Mouse (Mus musculus) frontal cortex, adult (tissue): ENCODE data around the gene Mthfsd.
"Not testable (repeated sequence)": the region's sequence is repeated elsewhere in the genome, so short reads cannot be mapped to it uniquely, and the experiment has no call there.

ENCODE experiments used
- ATAC-seq: cut with Nextera tagmentation; 2 replicates; pipeline ENCODE4 v1.9.2; 2017; ENCODE audit warnings: mild to moderate bottlenecking, moderate library complexity, mixed read lengths; ENCODE audit not compliant: low TSS enrichment

Mthfsd gene

GRCm38 (mm10) chr8:121107668-121108656 is at the start of gene Mthfsd:
Gene Mthfsd, minus strand, starts transcription at chr8:121108392.
- ATAC-seq: peak; percentile 99

GRCm38 (mm10) chr8:121156990-121157491 is 48.8 kb upstream of the Mthfsd start:
- ATAC-seq: no peak

GRCm38 (mm10) chr8:121152394-121152793 is 44.2 kb upstream of the Mthfsd start:
- ATAC-seq: no peak

- ATAC-seq: no peak
Observed at GRCm38 (mm10) chr8:121148573-121149083, 40.4 kb upstream of the Mthfsd start.

GRCm38 (mm10) chr8:121145457-121146134 is 37.4 kb upstream of the Mthfsd start:
- ATAC-seq: not testable (repeated sequence)

GRCm38 (mm10) chr8:121136856-121137255 is 28.7 kb upstream of the Mthfsd start:
- ATAC-seq: no peak

GRCm38 (mm10) chr8:121134512-121134911 is 26.3 kb upstream of the Mthfsd start:
- ATAC-seq: no peak

- no peak for ATAC-seq
Observed at GRCm38 (mm10) chr8:121134102-121134501, 25.9 kb upstream of the Mthfsd start.

GRCm38 (mm10) chr8:121132961-121133513 is 24.8 kb upstream of the Mthfsd start:
- ATAC-seq: no peak

- no peak for ATAC-seq
Observed at GRCm38 (mm10) chr8:121130522-121130921, 22.3 kb upstream of the Mthfsd start.

GRCm38 (mm10) chr8:121129265-121129940 is 21.2 kb upstream of the Mthfsd start:
- no peak for ATAC-seq

- ATAC-seq: no peak
Observed at GRCm38 (mm10) chr8:121128531-121129264, 20.5 kb upstream of the Mthfsd start.

GRCm38 (mm10) chr8:121127756-121128375 is 19.7 kb upstream of the Mthfsd start, which contains the start of gene Foxl1:
Gene Foxl1, plus strand, starts transcription at chr8:121127940.
- no peak for ATAC-seq

- ATAC-seq: no peak
Observed at GRCm38 (mm10) chr8:121127291-121127701, 19.1 kb upstream of the Mthfsd start.

GRCm38 (mm10) chr8:121126694-121127093 is 18.5 kb upstream of the Mthfsd start:
- ATAC-seq: no peak

- no peak for ATAC-seq
Observed at GRCm38 (mm10) chr8:121126191-121126590, 18.0 kb upstream of the Mthfsd start.

- ATAC-seq: peak; percentile 59; the same call in 1 of the 2 replicates
Observed at GRCm38 (mm10) chr8:121125311-121125876, 17.2 kb upstream of the Mthfsd start.

- ATAC-seq: no peak
Observed at GRCm38 (mm10) chr8:121124547-121125239, 16.5 kb upstream of the Mthfsd start.

- no peak for ATAC-seq
Observed at GRCm38 (mm10) chr8:121123113-121123512, 14.9 kb upstream of the Mthfsd start.
